Mouse (Mus musculus): ENCODE measurements around the gene Gpank1. TPM values are rescaled to one million over a fixed set of nuclear protein-coding genes. Genes with fewer than 3 reads are reported as not detected.

The Gpank1 gene
- total RNA-seq, 2 experiments from 2014 or later, result 22.6 to 48.5 TPM

Other genes starting within 250 kb of the Gpank1 start
Only the 30 nearest of the 42 such genes appear.
- gene Lsm2, start 139.6 kb upstream of the Gpank1 start, total RNA-seq (2015), result 85.8 and 141 TPM in 2 replicates
- 13.2 and 31.2 TPM in 2 replicates for gene Lsm2, start 139.6 kb upstream of the Gpank1 start, total RNA-seq (2017)
- gene Vars, start 120.5 kb upstream of the Gpank1 start, total RNA-seq (2015), result 42.2 and 61.8 TPM in 2 replicates
- gene Vars, start 120.5 kb upstream of the Gpank1 start, total RNA-seq (2017), result 110 and 165 TPM in 2 replicates
- gene Vwa7, start 104.9 kb upstream of the Gpank1 start, total RNA-seq (2015), result 0.07 TPM in 1 of 2 replicates, not detected in the other
- 0.11 TPM in 1 of 2 replicates, not detected in the other for gene Vwa7, start 104.9 kb upstream of the Gpank1 start, total RNA-seq (2017)
- gene Sapcd1, start 93.4 kb upstream of the Gpank1 start, total RNA-seq (2015), result 1.4 and 1.5 TPM in 2 replicates
- 0.22 TPM in 1 of 2 replicates, not detected in the other for gene Sapcd1, start 93.4 kb upstream of the Gpank1 start, total RNA-seq (2017)
- 7.4 and 7.5 TPM in 2 replicates for gene Msh5, start 74.7 kb upstream of the Gpank1 start, total RNA-seq (2015)
- 3.6 and 6.3 TPM in 2 replicates for gene Msh5, start 74.7 kb upstream of the Gpank1 start, total RNA-seq (2017)
- 415 and 463 TPM in 2 replicates for gene Clic1, start 71.5 kb upstream of the Gpank1 start, total RNA-seq (2015)
- 386 and 405 TPM in 2 replicates for gene Clic1, start 71.5 kb upstream of the Gpank1 start, total RNA-seq (2017)
- 2.2 and 3.1 TPM in 2 replicates for gene Ddah2, start 62.4 kb upstream of the Gpank1 start, total RNA-seq (2015)
- gene Ddah2, start 62.4 kb upstream of the Gpank1 start, total RNA-seq (2017), result 1.2 and 2.7 TPM in 2 replicates
- not detected in 2 replicates for gene Ly6g6c, start 56.1 kb upstream of the Gpank1 start, total RNA-seq (2015)
- gene Ly6g6c, start 56.1 kb upstream of the Gpank1 start, total RNA-seq (2017), result not detected in 2 replicates
- not detected in 2 replicates for gene Mpig6b, start 55.3 kb upstream of the Gpank1 start, total RNA-seq (2015)
- gene Mpig6b, start 55.3 kb upstream of the Gpank1 start, total RNA-seq (2017), result not detected in 2 replicates
- not detected in 2 replicates for gene Ly6g6e, start 44.6 kb upstream of the Gpank1 start, total RNA-seq (2015)
- gene Ly6g6e, start 44.6 kb upstream of the Gpank1 start, total RNA-seq (2017), result not detected in 2 replicates
- gene Ly6g6d, start 43.4 kb upstream of the Gpank1 start, total RNA-seq (2015), result not detected in 2 replicates
- not detected in 2 replicates for gene Ly6g6d, start 43.4 kb upstream of the Gpank1 start, total RNA-seq (2017)
- not detected in 2 replicates for gene Ly6g6f, start 35.8 kb upstream of the Gpank1 start, total RNA-seq (2015)
- gene Ly6g6f, start 35.8 kb upstream of the Gpank1 start, total RNA-seq (2017), result not detected in 2 replicates
- gene Abhd16a, start 32.2 kb upstream of the Gpank1 start, total RNA-seq (2015), result 17.6 and 21.3 TPM in 2 replicates
- 18.0 and 20.4 TPM in 2 replicates for gene Abhd16a, start 32.2 kb upstream of the Gpank1 start, total RNA-seq (2017)
- gene Ly6g5c, start 13.2 kb upstream of the Gpank1 start, total RNA-seq (2015), result not detected in 2 replicates
- not detected in 2 replicates for gene Ly6g5c, start 13.2 kb upstream of the Gpank1 start, total RNA-seq (2017)
- gene Ly6g5b, start 6.0 kb upstream of the Gpank1 start, total RNA-seq (2015), result 6.1 and 8.2 TPM in 2 replicates
- 1.4 and 1.8 TPM in 2 replicates for gene Ly6g5b, start 6.0 kb upstream of the Gpank1 start, total RNA-seq (2017)
- 404 and 428 TPM in 2 replicates for gene Csnk2b, start 598 bp downstream of the Gpank1 start, total RNA-seq (2015)
- 323 and 362 TPM in 2 replicates for gene Csnk2b, start 598 bp downstream of the Gpank1 start, total RNA-seq (2017)
- gene D17H6S53E, start 4.9 kb downstream of the Gpank1 start, total RNA-seq (2015), result 4.5 and 4.7 TPM in 2 replicates
- gene D17H6S53E, start 4.9 kb downstream of the Gpank1 start, total RNA-seq (2017), result 13.0 and 26.1 TPM in 2 replicates
- gene Apom, start 10.6 kb downstream of the Gpank1 start, total RNA-seq (2015), result 0.38 TPM in 1 of 2 replicates, not detected in the other
- gene Apom, start 10.6 kb downstream of the Gpank1 start, total RNA-seq (2017), result 0.26 TPM in 1 of 2 replicates, not detected in the other
- gene Bag6, start 13.7 kb downstream of the Gpank1 start, total RNA-seq (2015), result 87.9 and 91.7 TPM in 2 replicates
- gene Bag6, start 13.7 kb downstream of the Gpank1 start, total RNA-seq (2017), result 72.4 and 90.5 TPM in 2 replicates
- gene Prrc2a, start 43.4 kb downstream of the Gpank1 start, total RNA-seq (2015), result 144 and 172 TPM in 2 replicates
- gene Prrc2a, start 43.4 kb downstream of the Gpank1 start, total RNA-seq (2017), result 35.8 and 60.6 TPM in 2 replicates
- gene Aif1, start 54.6 kb downstream of the Gpank1 start, total RNA-seq (2015), result 78.7 and 81.4 TPM in 2 replicates
- gene Aif1, start 54.6 kb downstream of the Gpank1 start, total RNA-seq (2017), result 103 and 120 TPM in 2 replicates
- gene Lst1, start 67.0 kb downstream of the Gpank1 start, total RNA-seq (2015), result 425 and 434 TPM in 2 replicates
- gene Lst1, start 67.0 kb downstream of the Gpank1 start, total RNA-seq (2017), result 495 and 596 TPM in 2 replicates
- gene Ltb, start 73.0 kb downstream of the Gpank1 start, total RNA-seq (2015), result 11.7 and 13.3 TPM in 2 replicates
- 7.3 and 11.2 TPM in 2 replicates for gene Ltb, start 73.0 kb downstream of the Gpank1 start, total RNA-seq (2017)
- 33.1 and 34.6 TPM in 2 replicates for gene Tnf, start 80.6 kb downstream of the Gpank1 start, total RNA-seq (2015)
- gene Tnf, start 80.6 kb downstream of the Gpank1 start, total RNA-seq (2017), result 28.2 and 30.0 TPM in 2 replicates
- gene Lta, start 83.9 kb downstream of the Gpank1 start, total RNA-seq (2015), result 0.11 TPM in 1 of 2 replicates, not detected in the other
- gene Lta, start 83.9 kb downstream of the Gpank1 start, total RNA-seq (2017), result 0.24 TPM in 1 of 2 replicates, not detected in the other
- 0.76 and 2.5 TPM in 2 replicates for gene Gm16181, start 99.4 kb downstream of the Gpank1 start, total RNA-seq (2015)
- 0.88 and 4.0 TPM in 2 replicates for gene Gm16181, start 99.4 kb downstream of the Gpank1 start, total RNA-seq (2017)
- gene Atp6v1g2, start 112.2 kb downstream of the Gpank1 start, total RNA-seq (2015), result 6.2 and 6.9 TPM in 2 replicates
- gene Atp6v1g2, start 112.2 kb downstream of the Gpank1 start, total RNA-seq (2017), result 3.0 and 3.6 TPM in 2 replicates
- gene Nfkbil1, start 114.3 kb downstream of the Gpank1 start, total RNA-seq (2015), result 2.2 and 4.5 TPM in 2 replicates
- gene Nfkbil1, start 114.3 kb downstream of the Gpank1 start, total RNA-seq (2017), result 10.2 and 13.3 TPM in 2 replicates
- gene Ddx39b, start 120.3 kb downstream of the Gpank1 start, total RNA-seq (2015), result 166 TPM in 2 replicates
- 115 and 125 TPM in 2 replicates for gene Ddx39b, start 120.3 kb downstream of the Gpank1 start, total RNA-seq (2017)
- 572 and 605 TPM in 2 replicates for gene H2-D1, start 141.3 kb downstream of the Gpank1 start, total RNA-seq (2015)
- 1,046 and 1,120 TPM in 2 replicates for gene H2-D1, start 141.3 kb downstream of the Gpank1 start, total RNA-seq (2017)

All from megakaryocyte, adult 5-6 weeks (primary cell).